Mouse (Mus musculus): ENCODE data around the gene Siva1.

Gene Siva1

DNA sequence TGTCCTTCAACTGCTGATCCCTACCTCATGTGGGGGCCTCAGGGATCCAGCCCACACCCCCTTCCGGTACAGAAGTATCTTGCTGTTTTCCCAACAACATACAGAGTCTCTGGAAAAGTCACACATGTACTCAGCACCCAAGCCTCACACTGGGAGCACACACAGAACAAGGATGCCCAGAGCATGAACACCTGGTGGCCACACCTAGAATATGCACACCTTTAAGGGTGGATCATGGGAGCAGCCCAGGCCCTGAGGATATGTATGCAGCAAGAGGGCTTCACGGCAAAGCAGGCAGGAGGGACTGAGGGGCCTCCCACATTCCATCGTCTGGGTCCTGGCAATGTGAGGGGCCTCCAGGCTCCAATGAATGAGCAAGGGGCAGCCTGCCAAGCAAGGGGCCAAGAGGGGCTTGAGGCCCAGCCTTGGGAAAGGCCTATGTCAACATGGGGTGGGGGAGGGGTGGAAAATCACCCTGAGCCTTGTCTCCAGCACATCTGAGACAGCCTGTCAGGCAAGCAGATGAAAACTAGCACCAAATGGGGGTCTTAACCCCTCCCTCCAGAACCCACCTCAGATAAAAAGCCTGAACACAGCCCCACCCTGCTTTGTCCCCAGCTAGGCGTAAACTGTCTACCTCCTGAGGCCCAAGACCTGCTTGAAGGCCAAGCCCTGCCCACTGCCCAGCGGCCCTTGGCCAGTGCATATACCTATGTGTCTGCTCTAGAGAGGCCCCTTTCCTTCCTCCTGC lies 16.3 kb downstream of the Siva1 start:
- no peak for DNase-seq (ENCODE audit: low spot score)

DNA sequence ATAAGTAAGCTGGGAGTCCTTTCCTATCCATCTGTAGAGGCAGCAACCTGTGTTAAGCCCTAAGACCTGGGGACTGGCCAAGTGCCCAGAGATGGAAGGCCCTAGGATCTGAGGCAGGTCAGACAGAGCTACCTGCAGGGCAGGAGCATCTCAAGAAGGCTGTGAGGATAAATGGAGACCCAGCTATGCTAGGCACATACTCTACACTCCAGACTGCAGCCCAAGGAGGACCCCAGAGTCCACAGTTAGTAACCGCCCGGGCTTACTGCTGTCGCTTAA lies 16.8 kb downstream of the Siva1 start:
- DNase-seq (ENCODE audit: low spot score), result no peak

DNA sequence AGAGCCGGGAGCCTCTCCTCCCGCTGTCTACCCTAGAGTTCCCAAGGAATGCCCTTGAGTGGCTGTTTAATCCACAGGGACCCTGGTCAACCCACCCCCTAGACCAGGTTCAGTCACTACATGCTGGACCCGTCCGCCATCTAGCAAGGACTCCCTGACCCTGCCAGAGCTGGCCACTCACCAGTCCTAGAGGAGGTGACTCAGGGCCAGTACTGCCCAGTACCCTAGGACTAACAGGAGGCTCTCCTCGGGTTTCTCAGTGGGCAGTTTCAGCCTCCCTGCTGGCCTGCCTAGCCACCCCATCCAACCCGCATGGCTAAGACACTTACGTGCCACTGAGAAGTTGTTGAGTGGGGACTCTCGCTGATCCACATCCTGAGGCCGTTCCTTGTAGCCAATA lies 17.4 kb downstream of the Siva1 start:
- DNase-seq (ENCODE audit: low spot score), result no peak

DNA sequence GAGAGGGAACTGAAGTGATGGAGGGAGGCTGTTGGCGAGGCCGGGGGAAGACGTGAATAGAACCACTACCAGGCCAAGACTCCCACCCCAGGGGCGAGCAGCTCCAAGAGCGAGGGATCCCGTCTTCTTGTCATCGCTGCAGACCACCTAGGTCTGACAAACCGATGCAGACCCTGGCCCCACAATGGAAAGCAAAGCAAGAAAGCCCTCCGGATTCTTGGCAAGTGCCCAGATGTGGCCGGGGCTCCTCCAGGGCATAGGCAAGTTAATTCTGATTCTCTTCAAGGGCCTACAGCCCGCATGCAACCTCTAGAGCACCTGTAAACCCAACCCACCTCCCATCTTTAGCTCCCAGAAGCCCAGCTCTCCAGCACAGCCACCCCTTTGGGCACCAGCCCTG lies 18.8 kb downstream of the Siva1 start:
- no peak for DNase-seq (ENCODE audit: low spot score)

DNA sequence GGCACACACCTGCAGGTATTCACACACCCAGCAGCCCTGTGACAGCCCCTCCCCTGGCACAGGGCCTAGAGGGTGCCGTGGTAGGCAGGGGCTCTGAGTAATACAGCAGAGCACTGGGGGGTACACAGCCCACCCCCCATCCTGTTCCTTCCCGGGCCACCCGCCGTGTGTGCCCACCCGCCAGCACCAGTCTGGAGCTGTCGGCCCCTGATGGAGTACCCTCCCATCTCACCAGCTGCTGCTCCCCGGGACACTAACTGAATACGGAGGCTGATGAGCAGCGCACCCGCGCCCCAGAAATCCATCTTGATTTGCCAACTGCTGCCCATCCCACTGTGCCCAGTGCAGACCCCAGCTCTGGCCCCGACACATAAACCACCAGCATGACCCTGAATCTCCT lies 19.2 kb downstream of the Siva1 start:
- no peak for DNase-seq (ENCODE audit: low spot score)

DNA sequence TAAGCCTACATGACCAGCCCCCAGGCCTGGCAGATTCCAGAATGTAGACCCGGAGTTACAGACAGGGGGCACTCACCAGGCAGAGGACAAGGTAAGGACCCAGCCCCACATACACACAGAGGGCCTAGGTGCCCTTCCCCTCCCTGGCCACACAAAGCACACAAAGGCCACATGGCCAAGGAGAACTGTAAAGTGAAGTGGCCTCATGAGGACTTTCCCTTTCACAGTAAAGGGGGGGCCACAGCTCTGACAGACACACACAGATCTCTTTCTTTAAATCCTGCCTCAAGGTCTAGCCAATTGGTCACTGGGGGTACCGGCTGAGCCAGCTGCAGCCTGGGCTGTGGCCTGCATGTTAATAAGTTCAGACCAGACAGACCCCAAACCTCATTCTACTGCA lies 19.6 kb downstream of the Siva1 start:
- DNase-seq (ENCODE audit: low spot score), result no peak

DNA sequence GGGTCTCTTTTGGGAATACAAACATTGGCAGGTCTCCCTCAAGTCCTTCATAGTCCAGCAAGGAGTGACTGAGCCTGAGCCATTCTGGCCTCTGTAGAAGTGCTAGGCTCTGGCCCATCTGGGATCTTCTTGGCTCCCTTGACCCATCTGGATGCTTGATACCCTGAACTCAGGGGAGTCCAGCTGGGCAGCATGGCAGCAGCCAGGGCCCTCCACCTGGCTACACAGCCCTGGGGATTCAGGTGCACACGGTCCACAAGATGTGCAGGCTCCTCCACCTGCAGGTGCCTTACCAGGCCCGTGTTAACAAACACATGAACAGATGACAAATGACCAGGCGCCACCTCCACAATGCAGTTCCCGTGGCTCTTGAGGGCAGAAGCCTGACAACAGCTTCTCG lies 20.2 kb downstream of the Siva1 start:
- DNase-seq (ENCODE audit: low spot score), result no peak

DNA sequence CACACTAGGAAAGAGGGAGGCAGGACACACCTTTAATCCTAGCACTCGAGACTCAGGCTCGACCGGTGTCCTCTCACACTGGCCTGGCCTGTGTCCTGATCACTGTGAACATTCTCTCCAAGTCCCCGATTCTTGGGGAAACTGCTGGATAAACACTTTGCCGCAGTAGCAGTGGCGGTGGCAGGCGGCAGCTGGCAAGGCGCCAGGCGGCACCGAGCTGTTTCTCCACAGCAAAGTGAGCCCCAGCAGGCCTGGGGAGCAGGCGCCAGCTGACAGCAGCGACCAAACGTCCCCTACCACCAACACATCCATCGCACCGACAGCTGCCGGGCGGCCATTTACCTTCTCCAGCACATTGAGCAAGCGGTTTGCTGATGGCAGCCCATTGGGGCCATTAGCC lies 21.0 kb downstream of the Siva1 start:
- DNase-seq (ENCODE audit: low spot score), result no peak

DNA sequence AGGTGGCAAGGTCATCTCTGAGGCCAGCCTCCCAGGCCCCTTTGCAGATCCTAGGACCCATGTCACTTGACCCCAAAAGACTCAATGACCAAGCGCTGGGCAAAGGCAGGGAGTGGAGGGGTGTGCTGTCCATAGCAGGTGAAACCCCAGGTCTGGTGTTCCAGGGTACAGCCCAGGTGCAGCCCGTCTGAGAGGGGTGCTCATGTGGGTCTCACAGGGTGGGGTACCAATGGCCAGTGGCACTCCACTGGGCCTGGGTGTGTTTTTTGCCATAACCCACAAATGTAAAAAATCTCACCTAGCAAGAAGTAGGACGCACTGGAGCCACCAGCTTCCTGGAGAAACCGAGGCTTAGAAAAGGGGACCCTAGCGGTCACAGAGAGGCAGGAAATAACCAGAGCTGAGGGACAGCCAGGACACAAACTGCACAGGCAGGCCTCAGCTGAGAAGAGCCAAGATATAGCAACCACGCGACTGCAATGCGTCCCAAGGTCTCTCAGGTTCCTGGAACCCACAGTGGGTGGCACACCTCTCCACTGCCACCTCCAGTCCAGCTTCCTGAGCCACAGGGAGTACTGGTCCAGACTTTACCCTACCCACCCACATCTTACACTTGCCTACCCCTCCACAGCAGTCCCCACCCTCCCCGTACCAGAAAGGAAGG lies 21.5 kb downstream of the Siva1 start:
- DNase-seq (ENCODE audit: low spot score), result no peak

DNA sequence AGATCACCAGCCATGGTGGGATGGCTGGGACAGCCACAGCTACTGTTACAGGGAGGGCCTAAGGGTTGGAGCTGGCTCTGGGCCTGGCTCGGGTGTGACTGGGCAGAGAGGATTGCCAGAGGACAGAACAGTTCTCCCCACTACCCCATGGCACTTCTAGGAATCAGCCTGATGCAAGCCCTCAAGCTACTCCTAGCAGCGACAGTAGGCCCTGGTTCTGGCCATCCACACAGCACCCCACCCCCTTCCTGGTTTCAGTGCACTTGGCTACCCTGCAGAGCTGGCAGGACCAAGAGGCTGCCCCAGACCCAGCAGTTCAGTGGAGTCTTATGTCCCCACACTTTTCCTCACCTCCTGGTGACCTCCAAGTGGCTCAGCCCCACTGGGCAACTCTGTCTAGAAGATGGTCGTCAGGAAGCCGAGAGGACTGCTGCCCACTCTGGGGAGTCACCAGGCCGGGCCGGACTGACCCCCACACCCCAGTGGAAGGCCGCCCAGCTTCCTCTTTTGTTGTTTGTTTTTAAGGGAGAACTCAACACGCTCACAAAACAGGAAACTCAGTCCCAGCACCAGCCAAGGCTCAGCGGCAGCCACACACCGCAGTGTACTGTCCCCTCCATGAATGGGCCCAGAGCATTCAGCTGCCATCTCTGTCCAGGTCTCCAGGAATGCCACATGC lies 23.3 kb downstream of the Siva1 start:
- no peak for DNase-seq (ENCODE audit: low spot score)

DNA sequence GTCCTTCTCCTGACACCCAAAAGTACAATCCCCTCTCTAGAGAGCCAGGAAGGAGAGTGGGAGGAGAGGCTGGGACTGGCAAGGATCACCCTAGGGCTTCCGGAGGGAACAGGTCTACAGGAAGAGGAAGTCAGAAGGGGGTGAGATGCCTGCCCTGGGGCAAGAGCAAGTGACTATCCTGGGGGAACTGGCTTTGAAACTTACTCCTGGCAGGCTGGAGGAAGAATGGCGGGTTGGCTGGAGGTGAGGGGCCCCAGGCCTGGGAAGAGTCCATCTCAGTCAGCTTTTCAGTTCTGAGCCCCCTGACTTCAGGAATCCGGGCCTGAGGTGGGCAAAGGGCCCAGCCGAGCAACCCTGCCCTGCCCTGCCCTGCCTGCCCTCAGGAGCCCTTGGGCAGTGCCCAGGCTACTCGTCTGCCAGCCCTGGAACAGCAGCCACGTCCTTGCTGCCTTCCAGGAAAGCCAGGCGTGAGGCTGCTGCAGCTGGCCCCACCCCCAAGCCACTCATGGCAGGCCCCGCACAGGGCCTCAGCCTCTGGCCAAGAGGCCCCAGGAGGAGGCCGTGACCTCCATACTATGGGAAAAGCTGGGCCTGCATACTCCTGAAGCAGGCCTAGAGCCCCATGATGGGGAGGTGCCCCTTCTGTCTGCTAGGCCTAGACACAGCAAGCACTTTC lies 26.4 kb downstream of the Siva1 start:
- no peak for DNase-seq (ENCODE audit: low spot score)

DNA sequence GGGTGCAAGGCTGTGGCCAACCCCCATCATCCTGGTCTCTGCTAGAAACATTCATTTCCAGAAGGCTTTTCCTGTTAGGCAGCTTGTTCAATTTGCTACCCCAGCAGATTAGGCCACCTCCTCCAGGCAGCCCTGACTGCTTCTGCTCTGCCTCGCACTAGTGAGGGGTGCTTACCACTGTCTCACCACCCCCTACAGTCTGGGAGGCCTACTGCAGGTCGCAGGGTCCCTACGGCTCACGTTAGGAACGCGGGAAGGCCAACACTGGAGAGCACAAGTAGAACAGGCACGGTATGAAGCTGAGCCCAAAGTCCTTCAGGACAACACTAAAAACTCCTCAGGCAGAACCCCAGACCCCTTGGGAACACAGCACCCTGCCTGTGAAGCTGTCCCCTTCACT lies 27.4 kb downstream of the Siva1 start:
- DNase-seq (ENCODE audit: low spot score), result no peak

DNA sequence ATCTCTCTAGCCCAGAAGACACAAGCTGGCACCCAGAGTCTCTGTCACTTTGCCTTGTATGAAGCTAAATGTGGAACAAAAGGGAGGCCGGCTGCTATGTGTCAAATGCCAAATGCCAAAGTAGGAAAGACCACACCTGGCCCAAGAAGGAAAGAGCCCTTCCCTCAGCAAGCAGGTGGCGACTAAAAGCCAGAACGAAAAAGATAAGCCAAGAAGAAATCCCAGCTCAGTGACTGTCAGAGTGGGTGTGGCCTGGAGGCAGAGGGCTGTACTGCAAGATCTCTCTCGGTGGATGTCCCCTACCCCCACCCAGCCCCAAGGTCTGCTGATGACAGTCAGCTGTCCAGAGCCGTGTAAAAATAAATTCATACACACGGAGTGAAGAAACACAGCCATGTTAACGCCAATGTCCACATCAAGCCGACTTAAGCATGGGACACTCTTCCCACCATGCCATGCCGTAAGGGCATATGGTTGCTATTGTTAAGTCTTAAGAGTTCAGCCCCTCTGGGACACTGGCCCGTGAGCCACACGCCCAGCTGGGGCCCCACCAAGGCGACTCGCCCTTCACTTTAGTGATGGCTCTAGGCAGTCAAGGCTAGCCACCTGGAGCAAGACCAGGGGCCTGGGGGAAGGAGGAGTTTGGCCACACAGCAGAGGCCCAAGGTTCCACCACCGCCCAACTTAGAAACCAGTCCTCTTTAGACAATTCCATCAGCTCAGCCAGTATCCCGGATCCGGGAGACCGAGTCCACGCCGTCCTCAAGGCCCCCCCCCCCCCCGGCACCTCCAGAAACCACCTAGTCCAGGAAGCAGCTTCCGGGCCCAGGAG lies 28.5 kb downstream of the Siva1 start:
- no peak for DNase-seq (ENCODE audit: low spot score)

DNA sequence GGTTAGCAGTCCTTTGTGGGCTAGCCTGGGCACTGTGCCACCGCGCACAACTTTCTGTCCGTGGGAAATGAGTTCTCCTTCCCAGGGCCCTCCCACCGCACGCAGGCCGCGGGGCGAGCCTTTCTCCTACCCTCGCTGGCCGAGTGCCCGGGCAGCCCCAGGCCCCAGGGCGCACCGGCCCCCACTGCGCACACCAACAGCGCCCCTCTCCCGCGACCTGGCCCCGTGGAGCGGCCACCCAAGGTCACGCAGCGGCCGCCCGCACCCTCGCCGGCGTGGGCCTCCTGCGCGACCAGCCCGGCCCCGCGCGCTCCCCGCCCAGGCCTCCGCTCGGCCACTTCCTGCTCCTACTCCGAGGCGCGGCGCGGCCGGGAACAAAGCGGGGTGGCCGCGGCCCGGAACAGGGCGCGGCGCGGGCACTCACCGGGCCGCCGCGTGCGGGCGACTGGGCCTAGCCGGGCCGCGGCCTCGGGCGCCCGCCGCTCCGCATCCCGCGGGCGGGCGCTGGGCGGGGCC lies 29.2 kb downstream of the Siva1 start:
- DNase-seq (ENCODE audit: low spot score), result no peak

DNA sequence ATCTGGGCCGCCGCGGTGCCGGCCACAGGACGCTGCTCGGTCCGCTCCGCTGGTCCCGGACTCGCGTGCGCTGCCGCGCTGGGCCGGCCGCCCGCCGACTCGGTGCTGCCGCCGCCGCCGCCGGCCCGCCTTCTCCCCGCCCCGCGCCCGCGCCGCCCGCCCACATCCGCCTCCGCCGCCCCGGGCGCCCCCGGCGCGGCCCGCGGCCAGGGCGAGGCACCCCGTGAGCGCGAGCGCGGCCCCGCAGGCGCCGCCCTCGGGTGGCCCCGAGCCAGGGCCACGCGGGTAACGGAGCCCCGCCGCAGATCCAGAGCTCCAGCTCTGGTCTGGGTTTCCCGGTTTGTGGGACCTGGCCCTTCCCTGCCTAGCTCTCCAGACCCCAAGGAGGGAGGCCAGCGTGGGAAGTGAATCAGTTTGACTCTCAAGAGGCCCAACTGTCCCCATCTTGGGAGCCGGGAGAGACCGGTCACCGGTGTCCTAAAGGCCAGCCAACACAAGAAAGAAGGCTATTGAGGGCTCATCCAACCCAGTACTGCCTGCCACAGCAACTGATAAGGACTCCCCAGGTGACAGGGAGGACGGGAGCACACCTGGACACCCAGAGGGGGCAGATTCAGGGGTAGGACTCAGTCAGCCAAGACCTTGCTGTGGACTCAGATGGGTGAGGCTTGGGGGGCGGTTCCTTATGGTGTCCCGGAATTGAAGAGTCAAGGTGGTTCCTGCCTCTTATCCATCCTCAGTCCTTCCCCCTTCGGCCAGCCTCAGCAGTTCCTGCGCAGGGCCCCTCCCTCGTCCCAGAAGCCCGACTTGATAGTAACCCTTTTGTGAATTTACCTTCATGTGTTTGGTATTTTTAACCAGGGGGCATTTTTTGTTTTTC lies 29.9 kb downstream of the Siva1 start, which contains the start of gene Akt1:
TSS of gene Akt1 (minus strand) at position 753 of the 880 bp plus-strand sequence.
- peak; percentile 47 for DNase-seq (ENCODE audit: low spot score)

DNA sequence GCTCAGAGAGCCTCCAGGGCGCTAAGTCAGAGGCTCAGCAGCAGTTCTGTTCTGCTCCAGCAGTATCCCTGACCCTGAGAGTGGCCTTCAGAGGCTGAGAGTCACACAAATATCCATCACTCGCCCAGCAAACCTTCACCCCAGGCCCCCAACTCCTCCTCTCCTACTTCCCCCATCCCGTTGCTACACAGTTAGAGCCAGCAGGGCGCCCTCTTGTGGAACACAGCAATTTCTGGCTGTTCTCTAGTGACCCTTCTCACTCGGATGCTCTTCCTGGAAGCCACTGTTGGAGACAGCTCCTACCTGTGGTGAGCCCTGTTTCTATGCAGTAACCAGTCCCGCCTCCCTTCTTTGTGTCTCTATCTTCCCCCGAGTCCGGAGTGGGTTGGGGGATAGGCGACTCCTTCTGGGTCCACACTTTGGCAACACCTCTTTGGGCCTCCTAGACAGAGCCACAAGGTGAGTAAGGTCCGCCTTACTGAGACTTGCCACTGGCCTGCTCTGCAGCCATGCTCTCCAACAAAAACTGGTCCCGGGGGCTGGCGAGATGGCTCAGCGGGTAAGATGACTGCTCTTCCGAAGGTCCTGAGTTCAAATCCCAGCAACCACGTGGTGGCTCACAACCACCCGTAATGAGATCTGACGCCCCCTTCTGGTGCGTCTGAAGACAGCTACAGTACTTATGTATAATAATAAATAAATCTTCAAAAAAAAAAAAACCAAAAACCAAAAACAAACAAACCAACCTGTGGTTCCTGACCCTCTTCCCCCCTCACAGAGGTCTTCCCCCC lies 31.0 kb downstream of the Siva1 start:
- peak; percentile 72 for DNase-seq (ENCODE audit: low spot score)

DNA sequence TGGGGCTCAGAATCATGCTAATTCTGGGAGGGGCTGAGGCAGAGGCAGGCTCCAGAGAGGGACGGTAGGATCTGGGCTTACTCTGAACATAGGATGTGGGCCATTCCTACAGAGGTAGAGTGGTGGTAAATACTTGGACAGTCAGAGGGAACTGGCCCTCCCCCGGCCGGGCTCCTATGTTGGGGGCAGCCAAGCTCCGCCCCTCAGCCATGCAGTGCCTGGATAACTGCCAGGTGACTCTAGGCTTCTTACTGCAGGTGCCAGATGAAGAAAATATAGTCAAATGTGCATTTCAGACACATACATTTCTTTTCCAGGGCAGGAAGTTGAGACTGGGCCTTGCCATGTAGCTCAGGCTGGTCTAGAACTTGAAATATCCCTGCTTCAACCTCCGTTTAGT lies 32.6 kb downstream of the Siva1 start:
- no peak for DNase-seq (ENCODE audit: low spot score)

DNA sequence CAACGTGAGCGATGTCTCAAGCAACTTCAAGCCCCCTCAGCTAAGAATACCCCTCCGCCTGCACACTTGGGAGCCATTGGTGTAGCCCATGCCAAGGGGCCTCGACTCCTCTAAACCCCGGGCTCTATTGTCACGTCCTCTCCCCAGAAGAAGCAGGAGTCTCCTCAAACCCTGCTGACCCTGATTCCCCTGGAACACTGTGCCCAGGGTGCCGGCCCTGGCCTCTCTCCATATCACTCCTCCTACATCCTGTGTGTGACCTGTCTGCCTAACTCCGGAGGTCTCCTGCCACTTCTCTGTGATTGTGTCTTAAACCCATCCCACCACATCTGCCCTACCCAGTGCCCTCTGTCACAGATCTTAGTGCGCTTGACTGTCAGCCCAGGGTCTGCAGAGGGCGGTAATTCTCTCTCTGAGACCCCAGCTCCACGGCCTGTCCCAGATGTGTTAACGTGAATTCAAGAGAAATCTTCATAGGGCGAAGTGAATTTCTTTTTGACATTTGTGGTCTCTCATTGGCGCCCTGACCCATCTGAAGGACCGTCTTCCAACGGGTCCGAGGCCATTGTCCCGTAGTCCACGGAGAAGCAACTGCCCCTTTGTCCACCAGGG lies 33.6 kb downstream of the Siva1 start:
- no peak for DNase-seq (ENCODE audit: low spot score)

DNA sequence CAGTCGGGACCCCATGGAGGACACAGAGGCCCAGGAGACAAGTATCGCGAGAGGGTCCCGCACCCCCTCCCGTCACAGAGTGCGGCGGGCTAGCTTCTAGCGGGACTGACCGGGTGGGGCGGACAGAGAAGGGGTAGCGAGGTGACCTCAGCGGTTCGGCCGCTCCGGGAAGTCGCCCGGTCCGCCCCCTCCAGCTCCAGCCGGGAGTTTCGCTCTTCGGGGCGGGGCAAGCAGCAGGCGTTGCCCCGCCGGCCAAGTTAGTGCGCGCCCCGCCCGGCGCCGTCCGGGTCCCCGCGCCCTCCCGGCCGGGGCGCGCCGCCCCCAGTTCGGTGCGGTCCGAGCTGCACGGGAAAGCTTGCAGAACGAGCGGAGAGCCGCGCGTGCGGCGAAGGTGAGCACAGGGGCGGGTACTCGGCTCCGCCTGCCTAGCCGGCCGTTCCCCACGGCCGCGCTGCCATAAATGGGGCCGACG lies 34.1 kb downstream of the Siva1 start, which contains the start of gene Zbtb42:
TSS of gene Zbtb42 (plus strand) at position 274 of the 472 bp plus-strand sequence.
- no peak for DNase-seq (ENCODE audit: low spot score)

Data from spleen, adult 12 weeks (tissue).